Mouse (Mus musculus): ENCODE measurements at regions not wholly inside any gene's neighbourhood (a gene's known extent, or its start where the extent isn't known, plus 50 kb on each side); places are given as distances from the start of the nearest gene placed in this dataset.

DNA sequence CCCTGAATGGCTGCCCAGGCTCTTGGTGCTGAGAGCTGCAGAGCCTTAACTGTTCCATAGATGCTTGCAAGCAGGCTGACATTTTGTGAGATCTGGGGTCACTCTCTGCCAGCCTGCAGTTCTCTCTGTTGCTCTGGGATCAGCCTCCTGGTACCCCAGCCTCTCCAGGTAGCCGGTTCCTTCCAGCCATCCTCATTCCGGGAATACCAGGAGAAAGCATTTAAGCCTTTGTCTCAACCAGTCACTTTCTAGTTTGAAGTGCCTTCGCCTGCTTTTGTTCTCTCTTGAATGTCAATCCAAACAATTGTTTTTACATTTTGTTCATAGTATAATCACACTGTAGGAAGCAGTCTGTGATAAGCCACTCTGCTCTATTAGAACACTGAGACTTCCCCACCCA is 281.0 kb upstream of the Rtl1 start:
- peak; percentile 76 for DNase-seq (ENCODE audit: low read depth, low spot score)

- peak; percentile 66 for DNase-seq (ENCODE audit: low read depth, low spot score)
Measured at GRCm38 (mm10) chr12:109891206-109891605, 291.1 kb upstream of the Rtl1 start.

DNA sequence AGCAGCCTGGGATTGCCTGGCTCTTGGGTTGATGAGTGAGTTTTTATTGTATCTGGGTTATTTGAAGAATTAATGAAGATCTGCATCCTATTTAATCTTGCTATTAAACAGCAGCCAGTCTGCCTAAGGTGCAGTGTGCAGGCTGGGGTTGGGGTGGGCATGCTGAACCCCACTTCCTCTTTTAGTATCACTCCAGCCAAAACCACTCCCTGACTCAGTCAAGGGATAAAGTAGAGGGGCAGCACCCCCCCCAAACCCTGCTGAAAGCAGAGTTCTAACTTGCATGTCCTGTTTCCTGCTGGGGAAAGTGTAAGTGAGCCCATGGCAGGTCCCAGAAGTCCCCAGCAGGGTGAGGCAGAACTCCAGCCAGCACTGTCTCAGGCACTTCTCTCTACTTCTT is 292.7 kb upstream of the Rtl1 start:
- no peak for DNase-seq (ENCODE audit: low read depth, low spot score)

DNA sequence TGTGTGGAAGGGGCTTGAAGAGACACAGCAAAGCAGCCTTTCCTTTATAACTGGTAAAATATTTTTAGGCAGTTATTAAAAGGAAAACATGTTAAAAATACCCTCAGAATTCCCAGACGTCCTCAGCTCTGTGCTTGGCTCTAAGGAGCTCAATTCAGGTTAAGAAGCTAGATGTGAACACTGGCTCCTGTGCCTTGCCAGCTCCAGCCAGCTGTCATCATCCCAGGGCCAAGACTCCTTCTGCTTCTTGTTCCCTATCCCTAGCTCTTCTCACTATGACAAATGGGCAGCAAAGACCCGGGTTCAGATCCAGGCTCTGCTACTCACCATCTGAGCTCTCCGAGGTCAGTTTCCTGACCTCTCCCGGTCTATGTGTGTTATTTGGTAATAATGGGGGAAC is 293.5 kb upstream of the Rtl1 start:
- no peak for DNase-seq (ENCODE audit: low read depth, low spot score)

DNA sequence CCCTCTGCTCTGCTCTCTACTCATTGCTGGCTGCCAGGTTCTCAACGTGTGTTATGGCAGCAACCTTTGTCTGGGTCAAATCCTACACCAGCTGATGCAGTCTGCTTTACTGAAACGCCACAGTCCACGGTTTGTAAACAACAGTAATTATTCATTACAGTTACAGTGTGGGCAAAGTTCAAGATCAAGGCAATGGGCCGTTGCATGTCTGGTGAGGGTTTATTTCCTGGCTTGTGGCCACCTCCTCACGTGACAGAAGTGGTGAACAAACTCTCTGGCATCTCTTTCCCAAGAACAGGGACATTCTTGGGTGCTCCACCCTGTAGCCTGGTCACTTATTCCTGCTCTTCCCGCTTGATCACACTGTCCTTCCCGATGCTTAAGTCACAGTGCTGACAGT is 295.3 kb upstream of the Rtl1 start:
- DNase-seq (ENCODE audit: low read depth, low spot score) = no peak

GRCm38 (mm10) chr12:109896397-109896796 is 296.3 kb upstream of the Rtl1 start:
- DNase-seq (ENCODE audit: low read depth, low spot score) = no peak

- DNase-seq (ENCODE audit: low read depth, low spot score) = no peak
Measured at GRCm38 (mm10) chr12:109896906-109897305, 296.8 kb upstream of the Rtl1 start.

- DNase-seq (ENCODE audit: low read depth, low spot score) = no peak
Measured at GRCm38 (mm10) chr12:109897861-109898385, 297.8 kb upstream of the Rtl1 start.

DNA sequence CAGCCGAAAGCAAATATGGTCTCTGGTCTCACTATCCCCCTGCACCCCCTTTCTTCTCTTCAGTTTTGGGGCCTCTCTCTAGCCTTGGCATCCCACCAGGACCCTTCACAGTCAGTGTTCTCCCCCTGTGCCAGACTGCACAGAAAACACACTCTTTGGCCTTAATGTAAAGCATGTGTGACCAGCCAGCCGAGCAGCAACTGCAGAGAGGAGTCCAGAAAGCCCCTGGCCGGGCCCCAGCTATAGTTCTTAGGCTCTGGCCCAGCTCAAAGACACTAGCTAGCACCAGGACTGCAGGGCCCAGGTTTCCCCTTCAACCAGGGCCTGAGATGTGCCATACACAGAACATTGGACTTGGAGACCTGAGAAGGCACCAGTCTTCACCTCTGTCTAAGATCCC is 299.3 kb upstream of the Rtl1 start:
- DNase-seq (ENCODE audit: low read depth, low spot score) = no peak

DNA sequence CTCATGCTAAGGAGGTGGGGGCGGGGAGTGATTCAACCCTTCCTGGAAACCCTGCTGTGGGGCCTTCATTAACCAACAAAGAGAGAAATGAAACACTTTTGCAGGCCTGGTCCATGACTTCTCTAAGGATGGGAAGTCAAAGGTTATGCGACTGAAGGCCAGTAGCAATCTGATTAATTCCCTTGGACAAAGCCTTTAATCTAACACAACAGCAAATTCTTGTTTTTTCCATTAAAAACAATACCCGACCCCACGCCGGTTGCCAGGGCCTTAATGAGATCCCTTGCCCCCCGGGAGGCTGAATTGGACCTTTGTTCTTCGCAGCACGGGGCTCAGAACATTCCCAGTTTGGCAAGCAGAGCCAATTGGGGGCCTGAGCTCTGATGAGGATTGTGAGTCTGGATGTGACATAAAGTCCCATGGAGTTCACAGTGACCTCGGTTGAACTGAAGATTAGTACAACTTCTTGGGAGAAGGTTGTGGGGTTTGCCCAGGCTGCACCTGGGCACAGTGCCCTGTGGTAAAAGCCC is 310.9 kb upstream of the Rtl1 start:
- DNase-seq (ENCODE audit: low read depth, low spot score) = no peak

GRCm38 (mm10) chr12:109911506-109911905 is 311.4 kb upstream of the Rtl1 start:
- DNase-seq (ENCODE audit: low read depth, low spot score) = peak; percentile 22

DNA sequence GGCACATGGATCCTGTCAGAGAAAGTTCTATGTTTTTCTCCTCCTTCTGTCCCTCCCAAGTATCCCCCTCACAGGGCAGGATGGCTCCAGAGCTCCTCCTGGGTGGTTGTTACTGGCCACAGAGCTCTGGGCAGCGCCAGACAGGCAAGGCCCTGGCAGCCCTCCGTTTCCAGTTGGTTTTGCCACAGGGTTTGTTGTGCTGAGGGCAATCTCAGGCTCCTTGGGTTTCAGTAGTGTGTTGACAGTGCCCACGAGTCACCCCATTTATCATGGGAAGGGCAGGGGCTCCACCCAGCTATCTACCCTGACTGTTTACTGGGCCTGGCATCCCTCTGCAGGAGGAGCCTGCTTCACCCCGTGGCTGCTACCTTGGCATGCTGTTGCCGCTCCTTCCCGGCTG is 317.6 kb upstream of the Rtl1 start:
- no peak for DNase-seq (ENCODE audit: low read depth, low spot score)

DNA sequence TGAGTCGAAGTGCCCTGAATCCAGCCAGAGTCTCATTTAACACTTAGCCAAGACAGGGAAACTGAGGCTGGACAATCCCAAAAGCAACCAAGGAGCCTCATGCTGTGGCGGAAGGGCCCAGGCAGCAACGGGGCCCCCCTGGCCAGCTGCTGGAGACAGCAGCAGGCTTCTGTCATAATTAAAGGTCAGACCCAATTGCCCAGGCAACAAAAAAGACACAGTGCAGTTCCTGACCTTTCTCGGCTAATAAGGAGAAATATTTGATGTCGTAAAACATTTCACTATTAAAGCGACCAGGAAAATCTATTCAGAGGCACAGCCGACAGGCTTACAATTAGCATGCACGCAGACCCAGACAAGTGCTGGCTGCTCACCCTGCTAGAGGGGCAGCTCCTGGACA is 318.8 kb upstream of the Rtl1 start:
- DNase-seq (ENCODE audit: low read depth, low spot score) = no peak

- DNase-seq (ENCODE audit: low read depth, low spot score) = no peak
Measured at GRCm38 (mm10) chr12:109922111-109922510, 322.0 kb upstream of the Rtl1 start.

GRCm38 (mm10) chr12:109925866-109926265 is 325.7 kb upstream of the Rtl1 start:
- DNase-seq (ENCODE audit: low read depth, low spot score) = no peak

DNA sequence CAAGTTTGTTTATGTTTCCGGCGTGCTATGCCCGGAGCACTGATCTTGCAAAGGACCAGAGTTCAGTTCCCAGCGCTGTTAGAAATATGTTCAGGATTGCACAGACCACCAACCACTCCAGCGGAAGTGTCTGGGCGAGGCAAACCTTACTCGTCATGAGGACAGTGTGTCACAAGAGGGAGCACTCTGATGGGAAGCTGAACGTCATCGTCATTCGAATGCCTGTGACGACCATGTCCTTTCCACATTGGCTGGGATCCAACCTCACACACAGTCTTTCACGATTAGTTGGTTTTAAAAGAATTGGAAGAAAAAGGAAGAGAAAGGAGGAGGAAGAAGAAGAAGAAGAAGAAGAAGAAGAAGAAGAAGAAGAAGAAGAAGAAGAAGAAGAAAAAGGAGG is 326.5 kb upstream of the Rtl1 start:
- peak; percentile 73 for DNase-seq (ENCODE audit: low read depth, low spot score)

DNA sequence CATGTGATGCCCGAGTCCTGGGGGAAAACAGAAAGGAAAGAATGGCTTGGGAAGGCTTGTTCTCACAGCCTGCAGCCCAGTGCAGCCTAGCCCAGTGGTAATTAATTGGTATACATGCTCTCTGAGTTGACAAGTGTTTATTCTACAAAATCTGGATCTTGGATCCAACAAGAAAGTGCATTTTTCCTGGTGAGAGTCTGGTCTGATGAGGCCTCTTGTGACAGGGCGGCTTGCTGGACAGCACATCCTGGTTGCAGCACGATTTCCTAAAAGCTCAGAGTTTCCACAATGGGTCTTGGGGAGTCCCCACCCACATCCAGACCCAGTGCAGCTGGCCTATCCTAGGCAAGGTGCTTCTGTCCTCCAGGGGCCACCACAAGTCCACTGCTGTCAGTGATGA is 332.7 kb upstream of the Dio3 start:
- no peak for DNase-seq (ENCODE audit: low read depth, low spot score)

- peak; percentile 89 for DNase-seq (ENCODE audit: low read depth, low spot score)
Measured at GRCm38 (mm10) chr12:109946936-109947335, 331.9 kb upstream of the Dio3 start.

DNA sequence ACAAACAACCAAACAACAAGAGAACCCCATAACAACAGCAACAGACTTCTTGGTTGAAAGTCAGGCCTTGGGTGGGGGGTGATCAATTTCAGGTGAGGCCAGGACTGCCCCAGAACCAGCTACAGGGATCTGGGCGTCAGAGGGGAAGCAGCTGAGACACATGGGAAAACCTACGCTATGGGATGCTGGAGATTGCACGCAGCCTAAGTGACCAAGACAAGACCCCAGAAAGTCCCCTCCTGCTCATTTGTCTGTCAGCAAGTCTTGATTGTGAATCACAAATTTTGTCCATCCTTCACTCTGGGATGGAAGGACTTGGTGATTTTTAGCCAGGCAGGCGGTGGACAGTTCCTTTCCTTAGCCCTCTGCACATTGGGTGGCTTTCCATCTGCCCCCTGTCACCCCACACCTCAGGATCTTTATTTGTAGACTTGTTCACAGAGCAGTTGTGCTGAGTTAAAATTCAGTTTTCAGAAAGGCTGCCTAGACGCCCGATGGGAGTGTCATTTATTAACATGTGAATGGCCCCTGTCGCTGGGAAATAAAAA is 330.9 kb upstream of the Dio3 start:
- peak; percentile 77 for DNase-seq (ENCODE audit: low read depth, low spot score)

- peak; percentile 99 for DNase-seq (ENCODE audit: low read depth, low spot score)
Measured at GRCm38 (mm10) chr12:109948434-109948984, 330.4 kb upstream of the Dio3 start.

DNA sequence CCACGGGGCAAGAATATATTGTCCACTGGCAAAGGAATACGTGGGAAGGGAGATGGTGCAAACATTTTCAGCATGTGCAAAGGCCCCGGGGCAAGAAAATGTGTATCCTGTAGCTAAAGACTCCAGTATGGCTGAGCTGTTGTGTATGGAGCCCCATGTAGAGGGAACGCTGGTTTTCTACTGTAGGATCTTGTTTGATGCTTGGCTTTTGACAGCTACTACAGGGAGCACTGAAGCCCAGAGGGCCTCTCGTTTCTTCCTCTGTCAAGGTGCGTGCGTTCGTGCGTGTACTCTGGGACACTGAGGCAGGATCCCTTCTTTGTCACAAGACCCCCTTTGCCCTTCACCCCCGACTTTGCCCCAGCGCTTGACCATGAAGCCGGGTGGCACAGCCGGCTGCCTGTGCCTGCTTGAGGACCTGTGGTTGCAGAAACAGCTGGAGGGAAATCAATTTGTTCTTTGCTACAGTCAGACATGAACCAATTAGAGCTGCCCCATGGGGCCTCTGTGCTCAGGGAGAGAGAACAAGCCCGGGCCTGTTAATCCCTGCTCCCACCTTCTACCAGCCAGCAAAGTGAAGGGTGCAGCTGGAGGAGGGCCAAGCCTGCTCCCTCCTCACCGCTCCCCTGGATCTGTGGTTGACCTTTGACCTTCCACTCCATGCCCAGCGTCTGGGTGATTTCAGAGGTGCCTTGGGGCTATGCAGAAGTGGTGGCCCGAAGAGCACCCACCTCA is 329.5 kb upstream of the Dio3 start:
- peak; percentile 67 for DNase-seq (ENCODE audit: low read depth, low spot score)

GRCm38 (mm10) chr12:109950632-109951031 is 328.2 kb upstream of the Dio3 start:
- DNase-seq (ENCODE audit: low read depth, low spot score) = peak; percentile 88

DNA sequence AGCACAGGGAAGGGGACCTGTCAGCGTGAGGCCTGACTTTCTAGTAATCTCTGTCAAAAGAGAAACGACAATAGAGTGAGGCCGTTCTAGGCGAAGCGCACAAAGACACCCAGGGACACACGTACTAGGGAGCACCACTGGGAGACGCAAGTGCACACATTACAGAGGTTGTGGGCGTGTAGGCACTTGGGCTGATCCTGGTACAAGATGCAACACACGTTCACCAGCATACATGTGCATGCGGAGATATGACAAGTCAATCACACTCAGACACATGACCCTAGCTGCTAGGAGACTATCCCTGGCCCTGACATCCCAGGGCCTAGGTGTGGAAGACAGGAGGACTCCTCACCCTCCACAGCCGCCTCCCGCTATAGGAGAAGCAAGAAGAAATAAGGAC is 327.4 kb upstream of the Dio3 start:
- peak; percentile 32 for DNase-seq (ENCODE audit: low read depth, low spot score)

Measured in ES-CJ7 (cell line).